Comparison of ENCODE assay signal across 27 mouse cellular contexts in the genomic region with DNA sequence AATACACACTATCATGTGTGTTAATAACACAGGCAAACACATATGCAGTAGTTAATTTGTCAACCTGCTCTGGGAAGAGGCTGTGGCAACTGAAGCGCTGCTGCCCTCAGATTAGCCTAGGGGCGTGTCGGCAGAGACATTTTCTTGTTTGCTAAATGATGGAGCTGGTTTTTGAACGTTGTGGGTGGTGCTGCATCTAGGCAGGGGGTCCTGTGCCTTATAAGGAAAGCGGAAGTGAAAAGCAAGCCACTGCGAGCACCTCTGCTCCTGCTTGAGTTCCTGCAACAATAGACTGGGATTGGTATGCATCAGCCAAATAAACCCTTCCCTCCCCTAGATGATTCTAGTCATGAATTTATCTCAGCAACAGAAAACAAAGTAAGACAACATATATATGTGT. TPM values are rescaled to one million over a fixed set of nuclear protein-coding genes. Genes with fewer than 3 reads are reported as not detected.
DNase-seq lines count a peak whose midpoint lies in the region; ATAC-seq and TF ChIP-seq lines count a peak whose summit lies in the region.
"Had no signal": no experiment of that assay in that cellular context is flagged by ENCODE, and none has a peak within 500 bp of the region (broad histone marks: within the 10 kb centered on the region; RNA-seq: fewer than 3 reads in every experiment).

No protein-coding gene starts in this region.

- H3K36me3 ChIP-seq in liver, embryonic 13.5 days, result no peaks in the 10 kb centered on the region
- H3K36me3 ChIP-seq in liver, postnatal 0 days (replicated peaks; ENCODE audit: insufficient read depth, low read length), result no peaks in the 10 kb centered on the region
- H3K36me3 ChIP-seq in MEL (ENCODE audit: control insufficient read depth in 1 of 2, insufficient read depth in 2 of 2, low read length in 2 of 2), result no peaks in the 10 kb centered on the region
- H3K36me3 ChIP-seq: embryonic facial prominence, embryonic 10.5 days; embryonic facial prominence, embryonic 12.5 days; forebrain, embryonic 15.5 days; G1E had no signal

- no peaks in the 10 kb centered on the region for H3K27me3 ChIP-seq in liver, embryonic 13.5 days
- H3K27me3 ChIP-seq in liver, postnatal 0 days (ENCODE audit: insufficient read depth, low read length), result no peaks in the 10 kb centered on the region
- no peaks in the 10 kb centered on the region for H3K27me3 ChIP-seq in MEL (ENCODE audit: control insufficient read depth in 1 of 2, insufficient read depth in 2 of 2, low read length in 2 of 2)
- H3K27me3 ChIP-seq: CH12.LX; embryonic facial prominence, embryonic 12.5 days; forebrain, embryonic 13.5 days; forebrain, embryonic 15.5 days had no signal

- no peak for TF ChIP-seq EP300 in liver, postnatal 0 days (IDR thresholded peaks at IDR 0.05; ENCODE audit: low read depth)
- TF ChIP-seq EP300 in MEL (IDR thresholded peaks at IDR 0.05; ENCODE audit: low read depth in 1 of 2, low read length in 2 of 2), result no peak

- H3K79me2 ChIP-seq in MEL (ENCODE audit: control insufficient read depth, insufficient read depth, low read length, poor library complexity), result no peaks in the 10 kb centered on the region

- H3K9ac ChIP-seq in liver, embryonic 13.5 days, result no peak overlapping the region
- H3K9ac ChIP-seq in liver, postnatal 0 days (replicated peaks), result no peak overlapping the region
- no peak overlapping the region for H3K9ac ChIP-seq in MEL (ENCODE audit: control insufficient read depth, low read depth, low read length, poor library complexity, severe bottlenecking)
- H3K9ac ChIP-seq: embryonic facial prominence, embryonic 12.5 days; forebrain, embryonic 13.5 days; forebrain, embryonic 15.5 days; forebrain, postnatal 0 days had no signal

- no peak for TF ChIP-seq CTCF in liver, postnatal 0 days (IDR thresholded peaks at IDR 0.05; ENCODE audit: low read depth)
- TF ChIP-seq CTCF in MEL (IDR thresholded peaks at IDR 0.05 in 2 of 3, conservative IDR thresholded peaks at IDR 0.05 in 1 of 3; ENCODE audit: control insufficient read depth in 1 of 3, insufficient read depth in 1 of 3, low read depth in 2 of 3, low read length in 3 of 3, poor library complexity in 1 of 3, severe bottlenecking in 1 of 3), result no peak

- H3K4me1 ChIP-seq in liver, embryonic 13.5 days (replicated peaks), result peaks cover 23% of the 10 kb centered on the region
- 0 out of 2 replicates have a peak, but pooled peaks cover 8% of the 10 kb centered on the region for H3K4me1 ChIP-seq in liver, postnatal 0 days (ENCODE audit: insufficient read depth)
- peaks cover 0 to 14% of the 10 kb centered on the region in 2 experiments; a peak in 2 of 4 replicates for H3K4me1 ChIP-seq in MEL (ENCODE audit: control insufficient read depth in 1 of 2, insufficient read depth in 2 of 2, low read length in 2 of 2)
- H3K4me1 ChIP-seq: embryonic facial prominence, embryonic 12.5 days; forebrain, embryonic 13.5 days; forebrain, embryonic 15.5 days had no signal

- H3K4me2 ChIP-seq in liver, embryonic 13.5 days, result no peak overlapping the region
- H3K4me2 ChIP-seq in liver, postnatal 0 days (ENCODE audit: low read depth, low read length), result no peak overlapping the region
- H3K4me2 ChIP-seq: embryonic facial prominence, embryonic 12.5 days; forebrain, embryonic 13.5 days; forebrain, embryonic 15.5 days had no signal

- ATAC-seq in liver, embryonic 13.5 days (ENCODE audit: low read depth), result 0 out of 2 replicates have a peak, but pooled peaks have one; percentile 11
- no peak for ATAC-seq in liver, postnatal 0 days
- peak; percentile 21 for ATAC-seq in megakaryocyte progenitor cell, adult 5-6 weeks (replicated peaks; ENCODE audit: poor library complexity)
- ATAC-seq: CD4-positive, CD25-positive, alpha-beta regulatory T cell, adult 4 months; forebrain, embryonic 13.5 days; forebrain, embryonic 15.5 days; forebrain, postnatal 0 days had no signal

- H3K4me3 ChIP-seq in liver, embryonic 13.5 days (replicated peaks), result no peak overlapping the region
- H3K4me3 ChIP-seq in liver, postnatal 0 days (ENCODE audit: low read depth, low read length), result no peak overlapping the region
- no peak overlapping the region for H3K4me3 ChIP-seq in MEL (ENCODE audit: control insufficient read depth in 1 of 2, insufficient read depth in 1 of 2, low read depth in 2 of 2, low read length in 2 of 2)
- H3K4me3 ChIP-seq: embryonic facial prominence, embryonic 10.5 days; embryonic facial prominence, embryonic 12.5 days; forebrain, embryonic 13.5 days; forebrain, embryonic 15.5 days had no signal

- no peak overlapping the region for H3K27ac ChIP-seq in liver, embryonic 13.5 days
- no peak overlapping the region for H3K27ac ChIP-seq in liver, postnatal 0 days (ENCODE audit: low read depth)
- no peak overlapping the region for H3K27ac ChIP-seq in MEL (ENCODE audit: control insufficient read depth, low read depth, low read length)
- H3K27ac ChIP-seq: embryonic facial prominence, embryonic 10.5 days; embryonic facial prominence, embryonic 12.5 days; forebrain, embryonic 13.5 days; forebrain, embryonic 15.5 days had no signal

- TF ChIP-seq POLR2A in MEL (IDR thresholded peaks at IDR 0.05; ENCODE audit: control insufficient read depth in 1 of 2, insufficient read depth in 1 of 2, low read depth in 1 of 2, low read length in 2 of 2, poor library complexity in 1 of 2), result no peak

- 28% methylated on average over 6 of the region's 6 CpGs for WGBS in liver, embryonic 13.5 days (ENCODE audit: insufficient replicate concordance)
- 46% methylated on average over 6 of the region's 6 CpGs for WGBS in liver, postnatal 0 days (ENCODE audit: insufficient replicate concordance)

- DNase-seq in liver, embryonic 13.5 days, result no peak
- DNase-seq in liver, postnatal 0 days, result no peak
- DNase-seq in A20 (ENCODE audit: low read depth, low spot score) (peak; percentile 57), MEL (ENCODE audit: low read depth, low spot score) (peak; percentile 83)
- no peak for DNase-seq in lung, postnatal 4 days
- DNase-seq in spleen, adult 18-20 months, result no peak
- no peak for DNase-seq in spleen, postnatal 10 days (ENCODE audit: low spot score in 2 of 2)
- DNase-seq: adrenal gland, adult 8-10 months; adrenal gland, postnatal 14 days; adrenal gland, postnatal 36 days; B cell, adult 2 months; cerebellum, adult 11-12 months; cerebellum, adult 2 months; cerebellum, adult 9-10 months; cerebellum, postnatal 10 days; cerebellum, postnatal 25 days; forebrain, postnatal 0 days had no signal

- H3K9me3 ChIP-seq in liver, embryonic 13.5 days (replicated peaks), result no peaks in the 10 kb centered on the region
- H3K9me3 ChIP-seq in liver, postnatal 0 days (ENCODE audit: low read length), result no peaks in the 10 kb centered on the region
- no peaks in the 10 kb centered on the region for H3K9me3 ChIP-seq in MEL (replicated peaks; ENCODE audit: insufficient read depth, low read length)
- H3K9me3 ChIP-seq: embryonic facial prominence, embryonic 10.5 days; embryonic facial prominence, embryonic 12.5 days; forebrain, embryonic 13.5 days; forebrain, embryonic 15.5 days; G1E had no signal

- TF ChIP-seq RAD21 in MEL (IDR thresholded peaks at IDR 0.05; ENCODE audit: low read depth, low read length), result no peak

TF ChIP-seq in MEL, 35 proteins besides CTCF, POLR2A, EP300 and RAD21:
- TF ChIP-seq USF1 (IDR thresholded peaks at IDR 0.05; ENCODE audit: low read depth, low read length) (no peak), MYC (IDR thresholded peaks at IDR 0.05; ENCODE audit: low read depth, low read length) (no peak), TAL1 (IDR thresholded peaks at IDR 0.05; ENCODE audit: low read length) (0 out of 2 replicates have a peak, but pooled peaks have one; percentile 17), GABPA (IDR thresholded peaks at IDR 0.05; ENCODE audit: low read depth, low read length) (no peak), POLR2AphosphoS2 (IDR thresholded peaks at IDR 0.05; ENCODE audit: low read length) (no peak), MAX (IDR thresholded peaks at IDR 0.05; ENCODE audit: low read length) (no peak), E2F4 (IDR thresholded peaks at IDR 0.05; ENCODE audit: borderline replicate concordance, low read depth, low read length) (no peak)

RNA-seq across cellular contexts. Expression of a gene that starts 14.1 kb away (rescaled TPM):
- polyA plus RNA-seq in liver, embryonic 13.5 days (2015; fragmentation: Nextera tagmentation; extraction: Ambion mirVana), result 4.7 and 5.5 TPM in 2 replicates
- polyA plus RNA-seq in liver, postnatal 0 days (2015; fragmentation: Nextera tagmentation; extraction: Ambion mirVana), result 5.7 and 6.9 TPM in 2 replicates
- 8.0 and 8.7 TPM in 2 replicates for total RNA-seq in MEL (2012; rRNA removed)
- 1 to 10 TPM in 1 of 2 experiments, not detected in 1; 7.7 TPM for polyA plus RNA-seq in MEL (2012; ENCODE audit: insufficient read depth in 1 of 2, insufficient read length in 2 of 2, low read depth in 1 of 2, low replicate concordance in 2 of 2, missing spikeins in 1 of 2)
- 35.4 and 45.4 TPM in 2 replicates for total RNA-seq in megakaryocyte progenitor cell, adult 5-6 weeks (2015)
- total RNA-seq in megakaryocyte progenitor cell, adult 5-6 weeks (2017), result 40.1 and 42.2 TPM in 2 replicates
- polyA plus RNA-seq: G1E had no signal

RNA-seq across cellular contexts. Expression of a gene that starts 31.0 kb away (rescaled TPM):
- 0.22 and 0.24 TPM in 2 replicates for polyA plus RNA-seq in liver, embryonic 13.5 days (2015; fragmentation: Nextera tagmentation; extraction: Ambion mirVana)
- polyA plus RNA-seq in liver, postnatal 0 days (2015; fragmentation: Nextera tagmentation; extraction: Ambion mirVana), result 0.38 TPM in 1 of 2 replicates, not detected in the other
- not detected in 2 replicates for total RNA-seq in MEL (2012; rRNA removed)
- not detected for polyA plus RNA-seq in MEL (2012; ENCODE audit: insufficient read depth in 1 of 2, insufficient read length in 2 of 2, low read depth in 1 of 2, low replicate concordance in 2 of 2, missing spikeins in 1 of 2)
- total RNA-seq in megakaryocyte progenitor cell, adult 5-6 weeks (2015), result not detected in 2 replicates
- not detected in 2 replicates for total RNA-seq in megakaryocyte progenitor cell, adult 5-6 weeks (2017)
- total RNA-seq: adrenal gland, adult 18-20 months; adrenal gland, adult 8-10 months; adrenal gland, postnatal 14 days; adrenal gland, postnatal 36 days; CH12.LX; G1E had no signal
- polyA plus RNA-seq: CD4-positive, CD25-positive, alpha-beta regulatory T cell, adult 4 months; embryonic facial prominence, embryonic 10.5 days; forebrain, embryonic 11.5 days; forebrain, embryonic 13.5 days; G1E had no signal

Comparison
In these comparisons a context has a peak if more than half of its experiments do, and no peak if none do; other contexts are left out.
1. DNase-seq: peak in A20 (single experiment) and MEL (single experiment); none in liver, embryonic 13.5 days (single experiment), liver, postnatal 0 days (single experiment), lung, postnatal 4 days (0 of 2), spleen, adult 18-20 months (0 of 2) and spleen, postnatal 10 days (0 of 2).